Mouse (Mus musculus) colon, adult 2 months (tissue): Measurements from ENCODE around the gene Slco1a6. TPM values are rescaled to one million over a fixed set of nuclear protein-coding genes. Genes with fewer than 3 reads are reported as not detected.

ENCODE experiments used
- polyA plus RNA-seq: library from polyadenylated mRNA; depleted of rRNA; stranded (reverse); fragments of >200 nt; gene quantifications from 2 replicates; pipeline ENCODE4 v1.2.3, GENCODE M21; 2012; rRNA removed

The Slco1a6 gene
- not detected in 2 replicates for polyA plus RNA-seq

GRCm38 (mm10) chr6:142208421-142208820 is at the start of gene Slco1a6:
Gene Slco1a6, minus strand, starts transcription at chr6:142208521.

Other genes starting within 250 kb of the Slco1a6 start
- not detected in 2 replicates for gene Gm6614, start 197.1 kb downstream of the Slco1a6 start, polyA plus RNA-seq
- gene Iapp, start 89.9 kb upstream of the Slco1a6 start, polyA plus RNA-seq = 1.3 and 1.8 TPM in 2 replicates
- gene Slco1a5, start 114.5 kb upstream of the Slco1a6 start, polyA plus RNA-seq = not detected in 2 replicates
- 7.0 and 7.2 TPM in 2 replicates for gene Pyroxd1, start 137.1 kb upstream of the Slco1a6 start, polyA plus RNA-seq
- gene Recql, start 178.6 kb upstream of the Slco1a6 start, polyA plus RNA-seq = 2.5 and 3.1 TPM in 2 replicates
- 4.0 and 4.3 TPM in 2 replicates for gene Golt1b, start 178.7 kb upstream of the Slco1a6 start, polyA plus RNA-seq
- gene Spx, start 204.9 kb upstream of the Slco1a6 start, polyA plus RNA-seq = 0.37 and 0.60 TPM in 2 replicates